Mouse (Mus musculus) frontal cortex, postnatal 36 days (tissue): ENCODE measurements around the gene Tmem63a.
"Not testable (repeated sequence)": the region's sequence is repeated elsewhere in the genome, so short reads cannot be mapped to it uniquely, and the experiment has no call there.

Experiments
- DNase-seq, 2 experiments: peaks; one replicate each; pipeline ENCODE4 v3.0.0; 2022; ENCODE audit warnings: low spot score in 2 of 2

Tmem63a gene

DNA sequence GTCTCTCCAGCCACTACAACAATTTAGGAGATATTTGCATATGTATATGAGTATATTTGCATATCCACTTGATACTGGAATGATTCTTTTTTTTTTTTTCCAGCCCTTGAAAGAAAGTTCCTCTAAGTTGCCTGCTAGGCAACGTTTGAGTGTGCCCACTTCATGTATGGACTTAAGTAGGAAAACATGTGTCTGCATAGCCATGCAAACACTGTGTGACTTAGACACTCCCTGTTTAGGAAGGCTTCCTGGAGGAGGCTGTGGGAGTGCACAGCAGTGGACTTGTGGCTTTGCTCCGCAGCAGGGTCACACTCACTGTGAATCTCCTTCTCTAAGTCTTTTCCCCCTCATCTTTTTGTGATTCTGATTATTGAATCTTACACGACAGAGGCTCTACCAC lies 16.7 kb downstream of the Tmem63a start:
- DNase-seq, result no peak

- no peak for DNase-seq
Measured at GRCm38 (mm10) chr1:180965786-180966185, 23.6 kb downstream of the Tmem63a start.

DNA sequence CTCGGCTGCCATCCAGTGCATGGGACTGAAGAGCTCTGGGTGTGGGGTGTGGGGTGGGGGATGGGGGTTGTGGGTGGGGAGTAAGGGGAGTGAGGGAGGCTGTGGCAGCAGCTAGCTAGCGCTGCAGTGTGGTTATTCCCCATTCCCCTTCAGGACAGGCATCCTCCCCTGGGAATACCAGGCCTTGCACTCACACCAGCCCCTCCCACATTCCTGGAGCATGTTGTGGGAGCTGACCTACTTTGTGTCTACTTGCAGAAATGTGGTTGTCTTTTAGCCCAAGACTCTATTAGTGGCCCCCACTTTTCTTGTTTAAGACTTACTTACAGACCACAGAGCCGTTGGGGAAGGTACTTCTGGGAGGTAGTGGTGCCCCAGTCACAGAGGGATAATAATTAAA lies 24.4 kb downstream of the Tmem63a start:
- no peak for DNase-seq

GRCm38 (mm10) chr1:180967261-180967660 lies 25.1 kb downstream of the Tmem63a start:
- DNase-seq, result no peak

DNA sequence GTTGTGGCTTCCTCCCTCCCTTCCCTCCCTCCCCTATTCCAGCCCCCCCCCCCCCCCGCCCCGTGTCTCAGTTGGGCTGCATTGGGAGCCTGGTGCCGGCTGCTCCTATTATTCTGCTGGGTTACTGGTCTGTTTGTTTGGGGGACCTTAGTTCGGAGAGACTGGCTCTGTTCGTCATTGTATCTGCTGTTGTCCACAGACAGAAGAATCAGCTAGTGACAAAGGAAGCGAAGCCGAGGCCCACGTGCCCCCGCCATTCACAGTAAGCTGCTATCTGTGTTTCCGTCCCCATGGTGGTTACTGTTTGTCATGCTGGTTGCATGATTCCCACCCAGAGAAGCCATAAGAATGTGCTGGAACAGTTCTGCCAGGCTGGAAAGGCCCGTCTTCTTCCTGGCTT lies 30.8 kb downstream of the Tmem63a start:
- no peak for DNase-seq

DNA sequence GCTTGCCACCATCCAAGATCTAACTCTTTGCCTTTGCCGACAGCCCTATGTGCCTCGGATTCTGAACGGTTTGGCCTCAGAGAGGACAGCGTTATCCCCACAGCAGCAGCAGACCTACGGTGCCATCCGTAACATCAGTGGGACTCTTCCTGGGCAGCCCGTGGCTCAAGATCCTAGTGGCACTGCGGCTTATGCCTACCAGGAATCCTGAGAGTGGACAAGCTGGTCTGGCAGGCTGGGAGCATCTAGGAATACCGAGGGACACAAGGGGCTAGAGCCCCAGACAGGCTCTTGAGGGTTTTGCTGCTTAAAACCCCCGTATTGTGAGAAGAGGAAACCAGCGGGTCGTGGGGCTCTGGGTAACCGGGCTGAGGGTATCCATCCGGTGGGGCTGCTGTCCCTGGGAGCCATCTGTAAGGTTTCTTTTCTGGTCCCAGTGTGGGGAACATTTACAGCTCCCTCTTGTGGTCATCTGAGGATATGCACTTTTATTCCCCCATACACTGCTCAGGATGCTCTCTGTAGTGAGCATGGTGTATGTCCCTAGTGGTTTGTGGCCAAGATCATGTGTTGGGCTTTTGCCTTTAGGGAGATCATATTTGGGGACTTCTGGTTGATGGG lies 32.1 kb downstream of the Tmem63a start:
- peak in 1 of 2 experiments; percentile 30 for DNase-seq

DNA sequence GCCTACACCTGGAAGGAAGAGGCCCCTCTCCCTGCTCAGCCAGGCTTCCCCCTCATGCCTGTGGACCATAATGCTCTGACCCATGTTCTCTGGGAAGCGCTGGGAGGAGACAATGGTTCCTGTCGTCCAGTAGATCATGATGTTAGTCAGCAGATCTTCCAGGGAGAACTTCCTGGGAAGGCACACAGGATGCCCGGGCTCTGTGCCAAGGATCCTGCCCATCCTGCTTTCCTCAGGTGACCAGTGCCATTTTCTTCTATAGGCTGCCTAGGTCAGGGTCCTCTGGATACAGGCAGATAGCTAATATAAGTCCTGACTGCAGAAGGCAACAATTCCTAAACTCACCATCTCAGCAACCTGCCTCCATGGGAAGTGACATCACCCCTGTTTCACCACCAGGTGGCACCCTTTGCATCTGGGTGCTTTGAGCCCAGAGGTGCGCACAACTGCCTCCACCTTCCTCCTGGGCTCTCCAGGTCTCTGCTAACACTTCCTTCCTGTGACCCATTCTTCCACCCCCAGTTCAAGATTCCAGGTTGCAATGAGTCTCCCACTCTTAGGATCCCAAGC lies 34.1 kb downstream of the Tmem63a start:
- no peak for DNase-seq

DNA sequence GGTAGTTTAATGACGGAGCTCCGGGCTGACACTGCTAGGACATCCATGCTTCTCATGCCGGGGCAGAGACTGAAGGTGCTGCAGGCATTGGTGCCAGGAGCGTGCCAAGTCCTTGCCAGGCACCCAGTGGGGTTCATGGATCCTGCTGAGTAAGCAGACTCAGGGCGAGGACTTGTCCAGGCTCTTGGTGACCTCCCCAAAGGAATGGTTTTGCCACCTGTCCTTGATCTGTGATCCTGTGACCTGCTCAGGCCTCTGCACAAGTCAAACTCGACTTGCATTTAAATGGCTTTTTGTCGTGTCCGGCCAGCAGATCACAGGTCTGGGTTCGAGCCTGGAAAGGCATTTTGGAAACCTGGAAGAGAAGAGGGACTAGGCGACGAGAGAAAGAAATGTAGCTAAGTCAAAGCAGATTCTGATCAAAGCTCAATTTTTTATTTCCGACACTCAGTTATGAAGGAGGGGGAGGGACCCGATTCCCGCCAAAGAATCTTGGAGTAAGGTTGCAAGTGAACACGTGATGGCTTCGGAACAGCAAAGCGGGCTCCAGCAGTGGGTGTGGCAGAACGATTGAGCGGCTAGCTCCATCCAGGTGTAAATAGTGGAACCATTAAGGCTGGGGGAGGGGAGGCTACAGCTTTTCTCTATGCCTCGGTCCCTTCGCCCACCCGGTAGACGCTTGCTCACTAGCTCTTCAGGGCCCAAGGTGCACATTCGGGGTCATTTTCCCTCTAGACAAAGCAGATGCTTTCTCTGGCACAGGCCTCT lies 37.5 kb downstream of the Tmem63a start:
- DNase-seq, result no peak

DNA sequence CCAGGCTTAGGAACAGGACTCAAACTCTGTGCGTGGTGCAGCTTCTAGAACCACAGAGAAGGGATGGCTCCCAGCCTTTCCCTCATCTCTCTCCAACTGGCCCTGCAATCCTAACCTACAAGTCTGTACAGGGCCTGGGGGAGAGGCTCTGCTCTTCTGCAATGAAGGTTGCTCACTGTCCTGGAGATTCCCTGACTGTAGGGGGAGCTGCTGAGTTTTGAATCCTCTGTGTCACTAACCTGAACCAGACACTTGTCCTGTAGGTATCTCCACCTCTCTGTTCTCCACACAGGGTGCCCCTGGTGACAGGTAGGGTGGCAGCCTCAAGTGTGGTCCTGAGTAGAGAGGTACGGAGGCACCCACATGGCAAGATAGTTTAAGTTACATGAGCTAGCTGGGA lies 38.3 kb downstream of the Tmem63a start:
- no peak for DNase-seq

- not testable (repeated sequence) for DNase-seq
Measured at GRCm38 (mm10) chr1:180981298-180982046, 39.3 kb downstream of the Tmem63a start.

DNA sequence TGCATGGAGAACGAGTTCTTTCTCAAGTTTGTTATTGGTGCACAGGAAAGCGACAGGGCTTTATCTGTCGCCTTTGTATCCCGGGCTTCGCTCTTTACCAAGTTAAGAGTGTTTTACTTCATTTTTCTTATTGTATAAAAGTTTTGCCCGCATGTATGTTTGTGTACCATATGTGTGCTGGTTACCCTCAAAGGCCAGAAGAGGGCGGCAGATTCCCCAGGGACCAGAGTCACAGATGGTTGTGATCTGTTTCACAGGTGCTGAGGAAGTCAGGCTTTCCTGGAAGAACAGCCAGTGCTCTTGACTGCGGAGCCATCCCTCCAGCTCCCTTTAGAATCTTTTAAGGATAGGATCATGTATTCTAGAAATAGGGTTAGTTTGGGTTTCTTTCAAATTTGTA lies 44.6 kb downstream of the Tmem63a start:
- DNase-seq, result no peak

DNA sequence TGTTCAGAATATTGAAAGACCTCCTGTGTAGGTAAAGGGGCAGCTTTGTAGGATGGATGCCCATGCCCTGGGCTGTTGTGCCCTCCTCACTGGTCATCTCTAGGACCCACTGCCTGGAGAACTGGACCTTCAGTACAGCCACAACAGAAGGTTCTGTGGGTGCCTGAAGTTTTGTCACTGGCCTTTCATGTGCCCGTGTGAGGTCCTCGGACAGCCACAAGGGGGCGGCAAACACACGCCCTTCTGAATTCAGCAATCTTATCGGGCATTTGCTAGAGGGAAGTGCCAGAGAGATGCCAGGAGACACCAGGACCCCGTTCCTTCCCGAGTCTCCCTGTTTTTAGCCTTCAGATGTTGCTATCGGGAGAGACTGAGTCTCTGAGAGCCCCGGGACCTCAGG lies 45.6 kb downstream of the Tmem63a start:
- DNase-seq, result peak; percentile 59 to 70

- no peak for DNase-seq
Measured at GRCm38 (mm10) chr1:180990671-180991070, 48.5 kb downstream of the Tmem63a start.

DNA sequence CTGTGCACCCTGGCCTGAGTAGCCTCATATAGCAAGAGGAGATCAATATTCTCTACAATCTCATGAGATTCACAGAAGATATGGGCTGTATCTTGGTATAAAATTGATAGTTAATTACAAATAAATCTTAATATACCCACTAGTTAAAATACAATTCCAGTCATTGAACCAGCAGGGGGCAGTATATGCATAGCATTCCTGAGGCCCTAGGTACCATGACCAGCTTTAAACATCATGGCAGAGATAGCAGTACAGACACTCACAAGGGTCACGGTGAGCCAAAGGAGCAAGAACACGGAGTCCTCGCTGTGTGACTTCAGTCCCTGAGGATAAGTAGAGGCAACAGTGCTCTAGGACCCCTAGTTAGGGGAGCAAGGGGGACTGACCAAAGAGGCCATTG lies 50.0 kb downstream of the Tmem63a start:
- peak in 1 of 2 experiments; percentile 59 for DNase-seq

DNA sequence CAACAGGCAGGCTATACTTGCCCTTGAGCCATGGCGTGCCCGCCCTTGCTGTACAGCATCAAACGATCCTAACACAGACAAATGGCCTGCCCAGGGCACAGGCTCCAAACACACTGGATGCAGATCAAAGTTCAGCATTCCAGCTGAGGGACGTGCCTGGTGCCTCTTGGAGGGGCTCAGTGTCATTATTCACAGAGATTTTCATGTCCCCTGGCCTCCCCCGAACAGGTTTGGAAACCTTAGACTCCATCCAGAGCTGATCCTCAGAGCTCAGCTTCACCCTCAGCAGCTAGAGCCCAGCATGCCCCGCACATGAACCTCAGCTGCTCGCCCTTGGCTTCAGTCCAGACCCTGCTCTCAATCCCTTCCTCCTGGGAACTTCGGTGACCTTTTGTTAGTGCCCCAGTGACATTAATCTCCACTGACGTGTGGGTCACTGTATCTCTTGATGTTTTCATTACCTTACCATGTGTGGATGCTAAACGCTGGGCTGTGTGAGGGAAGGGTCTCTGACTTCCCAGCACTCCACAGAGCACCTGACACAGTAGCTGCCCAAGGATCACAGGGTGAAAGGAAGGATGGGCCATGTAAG lies 58.5 kb downstream of the Tmem63a start:
- DNase-seq, result no peak

- DNase-seq, result no peak
Measured at GRCm38 (mm10) chr1:181001217-181001616, 59.1 kb downstream of the Tmem63a start.

GRCm38 (mm10) chr1:181001621-181002020 lies 59.5 kb downstream of the Tmem63a start:
- no peak for DNase-seq

- no peak for DNase-seq
Measured at GRCm38 (mm10) chr1:181003790-181004189, 61.6 kb downstream of the Tmem63a start.

DNA sequence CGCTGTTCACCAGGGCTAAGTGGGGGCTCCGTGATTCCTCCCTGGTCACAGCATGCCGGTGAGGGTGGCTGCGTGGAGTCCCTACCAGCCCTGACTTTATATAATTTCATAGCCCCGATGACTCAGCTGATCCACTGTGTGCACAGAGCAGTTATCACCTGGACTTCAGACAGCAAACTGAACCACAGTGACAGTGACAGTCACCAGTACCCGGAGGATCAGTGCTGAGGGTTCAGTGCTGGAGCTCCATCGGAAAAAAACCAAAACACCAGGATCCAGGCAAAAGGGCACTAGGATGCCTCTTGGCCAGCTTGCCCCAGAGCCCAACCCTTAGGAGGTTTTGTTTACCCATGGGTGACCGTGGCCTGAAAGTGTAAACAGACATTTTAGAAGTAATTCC lies 63.2 kb downstream of the Tmem63a start:
- DNase-seq, result no peak

GRCm38 (mm10) chr1:181007831-181008230 lies 65.7 kb downstream of the Tmem63a start:
- DNase-seq, result no peak

- no peak for DNase-seq
Measured at GRCm38 (mm10) chr1:181008266-181008665, 66.1 kb downstream of the Tmem63a start.

GRCm38 (mm10) chr1:181009011-181009590 lies 67.0 kb downstream of the Tmem63a start:
- no peak for DNase-seq
